Mouse (Mus musculus): ENCODE measurements around the gene Ppp1r13l. TPM values are rescaled to one million over a fixed set of nuclear protein-coding genes. Genes with fewer than 3 reads are reported as not detected.

Ppp1r13l gene
- polyA plus RNA-seq, 1 experiment from 2014 or later = 2.0 TPM

- peaks cover 2% of the 10 kb centered on the region; the same call in 1 of the 2 replicates for H3K27me3 ChIP-seq (ENCODE audit: control insufficient read depth, insufficient read depth, low read depth, low read length)
- H3K4me2 ChIP-seq (ENCODE audit: low read length) = peak overlapping the region; percentile 80
- no peaks in the 10 kb centered on the region for H3K36me3 ChIP-seq (ENCODE audit: control insufficient read depth, insufficient read depth, low read length)
- ATAC-seq = peak; percentile 94
- peaks cover 12% of the 10 kb centered on the region for H3K4me1 ChIP-seq (ENCODE audit: control insufficient read depth, insufficient read depth, low read length)
- H3K9me3 ChIP-seq (replicated peaks; ENCODE audit: control insufficient read depth, low read length, poor library complexity, severe bottlenecking) = no peaks in the 10 kb centered on the region
- H3K9ac ChIP-seq (ENCODE audit: low read depth, low read length) = peak overlapping the region; percentile 74
- H3K4me3 ChIP-seq (ENCODE audit: low read depth, low read length) = peak overlapping the region; percentile 60
- WGBS = under 1% methylated on average over 38 of the region's 41 CpGs
- H3K27ac ChIP-seq (ENCODE audit: low read length) = peak overlapping the region; percentile 63
Observed at GRCm38 (mm10) chr7:19319906-19320305, 39.6 kb upstream of the Ppp1r13l start.

GRCm38 (mm10) chr7:19320637-19321036 lies 38.9 kb upstream of the Ppp1r13l start:
- peak overlapping the region; percentile 50; the same call in 1 of the 2 replicates for H3K9ac ChIP-seq (ENCODE audit: low read depth, low read length)
- peak overlapping the region; percentile 53; the same call in 1 of the 2 replicates for H3K27ac ChIP-seq (ENCODE audit: low read length)
- peaks cover 12% of the 10 kb centered on the region for H3K4me1 ChIP-seq (ENCODE audit: control insufficient read depth, insufficient read depth, low read length)
- peak overlapping the region; percentile 80 for H3K4me2 ChIP-seq (ENCODE audit: low read length)
- ATAC-seq = no peak
- 41% methylated on average over 7 of the region's 7 CpGs for WGBS
- H3K9me3 ChIP-seq (replicated peaks; ENCODE audit: control insufficient read depth, low read length, poor library complexity, severe bottlenecking) = no peaks in the 10 kb centered on the region
- H3K36me3 ChIP-seq (ENCODE audit: control insufficient read depth, insufficient read depth, low read length) = no peaks in the 10 kb centered on the region
- H3K27me3 ChIP-seq (ENCODE audit: control insufficient read depth, insufficient read depth, low read depth, low read length) = peaks cover 2% of the 10 kb centered on the region; the same call in 1 of the 2 replicates
- peak overlapping the region; percentile 60; the same call in 1 of the 2 replicates for H3K4me3 ChIP-seq (ENCODE audit: low read depth, low read length)

GRCm38 (mm10) chr7:19321464-19321863 lies 38.1 kb upstream of the Ppp1r13l start:
- Histone ChIP-seq H3K27ac (ENCODE audit: low read length) (no peak overlapping the region), H3K9ac (ENCODE audit: low read depth, low read length) (no peak overlapping the region), H3K4me3 (ENCODE audit: low read depth, low read length) (no peak overlapping the region), H3K4me2 (ENCODE audit: low read length) (no peak overlapping the region), H3K9me3 (replicated peaks; ENCODE audit: control insufficient read depth, low read length, poor library complexity, severe bottlenecking) (no peaks in the 10 kb centered on the region), H3K27me3 (ENCODE audit: control insufficient read depth, insufficient read depth, low read depth, low read length) (peaks cover 2% of the 10 kb centered on the region; the same call in 1 of the 2 replicates), H3K36me3 (ENCODE audit: control insufficient read depth, insufficient read depth, low read length) (no peaks in the 10 kb centered on the region), H3K4me1 (ENCODE audit: control insufficient read depth, insufficient read depth, low read length) (peaks cover 15% of the 10 kb centered on the region)
- no peak for ATAC-seq
- 74% methylated on average over 5 of the region's 5 CpGs for WGBS

- WGBS = 63% methylated on average over 9 of the region's 9 CpGs
- Histone ChIP-seq H3K4me2 (ENCODE audit: low read length) (no peak overlapping the region), H3K9me3 (replicated peaks; ENCODE audit: control insufficient read depth, low read length, poor library complexity, severe bottlenecking) (no peaks in the 10 kb centered on the region), H3K9ac (ENCODE audit: low read depth, low read length) (no peak overlapping the region), H3K27ac (ENCODE audit: low read length) (no peak overlapping the region), H3K4me3 (ENCODE audit: low read depth, low read length) (no peak overlapping the region), H3K36me3 (ENCODE audit: control insufficient read depth, insufficient read depth, low read length) (no peaks in the 10 kb centered on the region), H3K4me1 (ENCODE audit: control insufficient read depth, insufficient read depth, low read length) (peaks cover 26% of the 10 kb centered on the region), H3K27me3 (ENCODE audit: control insufficient read depth, insufficient read depth, low read depth, low read length) (peaks cover 2% of the 10 kb centered on the region; the same call in 1 of the 2 replicates)
- no peak for ATAC-seq
Observed at GRCm38 (mm10) chr7:19322489-19322888, 37.1 kb upstream of the Ppp1r13l start.

DNA sequence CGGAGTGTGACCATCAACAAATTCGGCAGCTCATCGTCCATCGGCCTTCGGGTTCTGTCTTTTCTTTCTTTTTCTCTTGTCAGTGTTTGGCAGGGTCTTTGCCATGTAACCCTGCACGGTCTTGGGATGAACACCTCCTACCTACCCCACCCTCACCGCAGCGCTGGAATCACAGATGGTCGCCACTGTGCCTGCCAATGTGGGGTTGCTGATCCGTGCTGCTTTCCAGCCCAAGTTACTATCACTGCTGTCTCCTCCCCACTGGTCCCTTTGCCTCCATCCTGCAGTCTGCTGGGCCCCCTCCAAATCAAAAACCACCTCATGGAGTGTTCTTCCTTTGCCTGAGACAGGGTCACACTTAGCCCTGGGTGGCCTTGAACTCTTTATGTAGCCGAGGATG lies 35.3 kb upstream of the Ppp1r13l start:
- ATAC-seq = no peak
- no peak overlapping the region for H3K27ac ChIP-seq (ENCODE audit: low read length)
- H3K9ac ChIP-seq (ENCODE audit: low read depth, low read length) = no peak overlapping the region
- no peak overlapping the region for H3K4me2 ChIP-seq (ENCODE audit: low read length)
- H3K4me3 ChIP-seq (ENCODE audit: low read depth, low read length) = no peak overlapping the region
- H3K36me3 ChIP-seq (ENCODE audit: control insufficient read depth, insufficient read depth, low read length) = no peaks in the 10 kb centered on the region
- WGBS = 84% methylated on average over 11 of the region's 11 CpGs
- no peaks in the 10 kb centered on the region for H3K9me3 ChIP-seq (replicated peaks; ENCODE audit: control insufficient read depth, low read length, poor library complexity, severe bottlenecking)
- peaks cover 27% of the 10 kb centered on the region for H3K4me1 ChIP-seq (ENCODE audit: control insufficient read depth, insufficient read depth, low read length)
- no peaks in the 10 kb centered on the region for H3K27me3 ChIP-seq (ENCODE audit: control insufficient read depth, insufficient read depth, low read depth, low read length)

- H3K4me2 ChIP-seq (ENCODE audit: low read length) = no peak overlapping the region
- H3K27ac ChIP-seq (ENCODE audit: low read length) = no peak overlapping the region
Observed at GRCm38 (mm10) chr7:19325262-19326199, 34.0 kb upstream of the Ppp1r13l start.

GRCm38 (mm10) chr7:19326359-19326758 lies 33.2 kb upstream of the Ppp1r13l start:
- peaks cover 15% of the 10 kb centered on the region for H3K4me1 ChIP-seq (ENCODE audit: control insufficient read depth, insufficient read depth, low read length)
- no peaks in the 10 kb centered on the region for H3K9me3 ChIP-seq (replicated peaks; ENCODE audit: control insufficient read depth, low read length, poor library complexity, severe bottlenecking)
- peak overlapping the region; percentile 45 for H3K4me3 ChIP-seq (ENCODE audit: low read depth, low read length)
- H3K9ac ChIP-seq (ENCODE audit: low read depth, low read length) = no peak overlapping the region
- H3K4me2 ChIP-seq (ENCODE audit: low read length) = peak overlapping the region; percentile 80
- ATAC-seq = peak; percentile 29
- H3K36me3 ChIP-seq (ENCODE audit: control insufficient read depth, insufficient read depth, low read length) = no peaks in the 10 kb centered on the region
- peak overlapping the region; percentile 14; the same call in 1 of the 2 replicates for H3K27ac ChIP-seq (ENCODE audit: low read length)
- no peaks in the 10 kb centered on the region for H3K27me3 ChIP-seq (ENCODE audit: control insufficient read depth, insufficient read depth, low read depth, low read length)
- 1% methylated on average over 19 of the region's 20 CpGs for WGBS

More at GRCm38 (mm10) chr7:19325262-19326199, 34.0 kb upstream of the Ppp1r13l start:
- Histone ChIP-seq H3K4me1 (ENCODE audit: control insufficient read depth, insufficient read depth, low read length) (peaks cover 20% of the 10 kb centered on the region), H3K4me3 (ENCODE audit: low read depth, low read length) (no peak overlapping the region), H3K9me3 (replicated peaks; ENCODE audit: control insufficient read depth, low read length, poor library complexity, severe bottlenecking) (no peaks in the 10 kb centered on the region), H3K36me3 (ENCODE audit: control insufficient read depth, insufficient read depth, low read length) (no peaks in the 10 kb centered on the region), H3K27me3 (ENCODE audit: control insufficient read depth, insufficient read depth, low read depth, low read length) (no peaks in the 10 kb centered on the region), H3K9ac (ENCODE audit: low read depth, low read length) (no peak overlapping the region)
- ATAC-seq = no peak
- WGBS = 77% methylated on average over 21 of the region's 21 CpGs

- H3K9ac ChIP-seq (ENCODE audit: low read depth, low read length) = peak overlapping the region; percentile 56
- H3K27me3 ChIP-seq (ENCODE audit: control insufficient read depth, insufficient read depth, low read depth, low read length) = no peaks in the 10 kb centered on the region
- peak overlapping the region; percentile 45 for H3K4me3 ChIP-seq (ENCODE audit: low read depth, low read length)
- under 1% methylated on average over 22 of the region's 22 CpGs for WGBS
- H3K9me3 ChIP-seq (replicated peaks; ENCODE audit: control insufficient read depth, low read length, poor library complexity, severe bottlenecking) = no peaks in the 10 kb centered on the region
- 0 out of 2 replicates have a peak, but pooled peaks have one; percentile 18 for ATAC-seq
- peak overlapping the region; percentile 14; the same call in 1 of the 2 replicates for H3K27ac ChIP-seq (ENCODE audit: low read length)
- H3K4me1 ChIP-seq (ENCODE audit: control insufficient read depth, insufficient read depth, low read length) = peaks cover 19% of the 10 kb centered on the region
- no peaks in the 10 kb centered on the region for H3K36me3 ChIP-seq (ENCODE audit: control insufficient read depth, insufficient read depth, low read length)
- peak overlapping the region; percentile 80 for H3K4me2 ChIP-seq (ENCODE audit: low read length)
Observed at GRCm38 (mm10) chr7:19327128-19327527, 32.4 kb upstream of the Ppp1r13l start.

DNA sequence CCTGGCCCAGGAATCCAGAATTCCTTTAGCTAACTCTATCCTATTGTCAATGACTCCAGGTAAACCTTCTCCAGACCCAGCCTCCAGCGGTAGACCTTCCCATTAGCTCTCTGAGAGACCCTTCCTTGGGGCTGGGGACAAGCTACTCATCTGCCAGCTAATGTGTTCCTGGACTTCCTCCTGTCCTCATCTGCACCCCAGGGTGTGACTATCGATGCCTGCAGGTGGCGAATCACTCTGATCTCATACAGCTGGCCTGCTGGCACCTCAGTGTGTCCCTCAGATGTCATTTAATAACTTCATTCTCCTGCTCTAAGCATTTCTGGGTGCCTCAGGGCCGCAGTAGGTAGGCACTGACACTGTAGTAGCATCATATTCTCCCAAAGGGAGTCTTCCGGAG lies 31.8 kb upstream of the Ppp1r13l start:
- no peaks in the 10 kb centered on the region for H3K36me3 ChIP-seq (ENCODE audit: control insufficient read depth, insufficient read depth, low read length)

More for the DNA sequence above, 31.8 kb upstream of the Ppp1r13l start:
- 78% methylated on average over 5 of the region's 5 CpGs for WGBS
- Histone ChIP-seq H3K9me3 (replicated peaks; ENCODE audit: control insufficient read depth, low read length, poor library complexity, severe bottlenecking) (no peaks in the 10 kb centered on the region), H3K4me1 (ENCODE audit: control insufficient read depth, insufficient read depth, low read length) (peaks cover 23% of the 10 kb centered on the region), H3K4me3 (ENCODE audit: low read depth, low read length) (no peak overlapping the region), H3K27ac (ENCODE audit: low read length) (no peak overlapping the region), H3K9ac (ENCODE audit: low read depth, low read length) (no peak overlapping the region), H3K4me2 (ENCODE audit: low read length) (no peak overlapping the region; the same call in 1 of the 2 replicates), H3K27me3 (ENCODE audit: control insufficient read depth, insufficient read depth, low read depth, low read length) (no peaks in the 10 kb centered on the region)
- ATAC-seq = no peak

Measured in midbrain, embryonic 16.5 days (tissue).